Mouse (Mus musculus) liver (tissue): Measurements from ENCODE around the gene Fcgrt.

Source experiments
- DNase-seq: peaks from one replicate; pipeline ENCODE4 v3.0.0-alpha.2; 2020; ENCODE audit warnings: mixed read lengths

The Fcgrt gene

GRCm38 (mm10) chr7:45053117-45053930 is 50.3 kb downstream of the Fcgrt start:
- DNase-seq = peak; percentile 82

- DNase-seq = peak; percentile 78
Observed at GRCm38 (mm10) chr7:45052862-45053116, 50.9 kb downstream of the Fcgrt start, which contains the start of gene Prr12. Gene Prr12, minus strand, starts transcription at chr7:45052881.

GRCm38 (mm10) chr7:45052181-45052861 is 51.3 kb downstream of the Fcgrt start:
- DNase-seq = peak; percentile 33

- DNase-seq = no peak
Observed at GRCm38 (mm10) chr7:45051601-45051974, 52.1 kb downstream of the Fcgrt start.

- DNase-seq = peak; percentile 79
Observed at GRCm38 (mm10) chr7:45050945-45051600, 52.6 kb downstream of the Fcgrt start.

- DNase-seq = no peak
Observed at GRCm38 (mm10) chr7:45048923-45049657, 54.6 kb downstream of the Fcgrt start.

- no peak for DNase-seq
Observed at GRCm38 (mm10) chr7:45048001-45048890, 55.4 kb downstream of the Fcgrt start.

- DNase-seq = no peak
Observed at GRCm38 (mm10) chr7:45047491-45047890, 56.2 kb downstream of the Fcgrt start.

- DNase-seq = no peak
Observed at GRCm38 (mm10) chr7:45046853-45047350, 56.7 kb downstream of the Fcgrt start.

- no peak for DNase-seq
Observed at GRCm38 (mm10) chr7:45045741-45046140, 57.9 kb downstream of the Fcgrt start.

- DNase-seq = no peak
Observed at GRCm38 (mm10) chr7:45043307-45043706, 60.3 kb downstream of the Fcgrt start.
